Mouse (Mus musculus) MEL-GATA-1-ER (cell line): ENCODE measurements around the gene Bckdha.

ENCODE experiments used
- DNase-seq: peaks from one replicate; pipeline ENCODE4 v3.0.0-alpha.2; 2012; ENCODE audit warnings: low read depth; ENCODE audit errors: extremely low read depth

The Bckdha gene

GRCm38 (mm10) chr7:25645074-25645473, 13.7 kb downstream of the Bckdha start:
- no peak for DNase-seq

- DNase-seq, result no peak
Measured at GRCm38 (mm10) chr7:25644631-25645030, 14.2 kb downstream of the Bckdha start.

- no peak for DNase-seq
Measured at GRCm38 (mm10) chr7:25644136-25644535, 14.6 kb downstream of the Bckdha start.

GRCm38 (mm10) chr7:25639754-25640153, 19.0 kb downstream of the Bckdha start:
- no peak for DNase-seq

DNA sequence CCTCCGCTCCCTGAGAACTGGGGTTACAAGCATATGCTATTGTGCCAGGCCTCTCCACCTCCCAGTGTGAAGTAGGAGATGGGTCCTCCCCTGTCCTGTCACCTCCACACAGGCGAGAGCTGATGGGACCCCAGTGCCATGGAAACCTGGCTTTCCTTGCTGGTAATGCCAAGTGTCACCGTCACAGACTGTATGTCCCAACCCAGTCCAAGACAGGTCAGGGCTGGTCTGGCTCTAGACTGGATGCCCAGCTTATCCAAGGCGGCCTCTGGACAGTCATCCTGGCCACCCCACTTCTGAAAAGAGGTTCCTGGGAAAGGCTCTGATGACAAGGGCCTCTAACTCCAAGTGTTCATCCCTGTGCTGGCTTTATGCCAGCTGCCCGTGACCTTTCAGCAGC, 21.7 kb downstream of the Bckdha start:
- no peak for DNase-seq

DNA sequence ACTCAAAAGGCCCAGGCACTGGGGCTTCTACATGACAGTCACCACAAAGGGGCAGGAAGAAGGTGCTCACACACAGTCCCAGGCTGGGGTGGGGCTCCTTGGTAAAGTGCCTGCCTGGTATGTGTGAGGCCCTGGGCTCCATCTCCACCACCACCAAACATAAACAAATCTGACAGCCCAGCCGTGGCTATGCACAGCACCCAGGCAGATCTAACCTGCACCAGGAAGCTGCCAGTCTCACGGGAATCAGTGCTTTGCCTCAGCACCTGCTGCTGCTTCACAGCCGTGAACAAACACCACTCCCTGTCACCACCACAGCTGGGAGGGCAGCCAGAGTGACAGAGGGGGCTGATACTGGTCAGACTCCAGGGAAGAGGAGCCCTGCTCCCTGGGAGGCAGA, 22.4 kb downstream of the Bckdha start:
- no peak for DNase-seq

- no peak for DNase-seq
Measured at GRCm38 (mm10) chr7:25632679-25633078, 26.1 kb downstream of the Bckdha start.

GRCm38 (mm10) chr7:25628323-25628620, 30.5 kb downstream of the Bckdha start:
- DNase-seq, result no peak

DNA sequence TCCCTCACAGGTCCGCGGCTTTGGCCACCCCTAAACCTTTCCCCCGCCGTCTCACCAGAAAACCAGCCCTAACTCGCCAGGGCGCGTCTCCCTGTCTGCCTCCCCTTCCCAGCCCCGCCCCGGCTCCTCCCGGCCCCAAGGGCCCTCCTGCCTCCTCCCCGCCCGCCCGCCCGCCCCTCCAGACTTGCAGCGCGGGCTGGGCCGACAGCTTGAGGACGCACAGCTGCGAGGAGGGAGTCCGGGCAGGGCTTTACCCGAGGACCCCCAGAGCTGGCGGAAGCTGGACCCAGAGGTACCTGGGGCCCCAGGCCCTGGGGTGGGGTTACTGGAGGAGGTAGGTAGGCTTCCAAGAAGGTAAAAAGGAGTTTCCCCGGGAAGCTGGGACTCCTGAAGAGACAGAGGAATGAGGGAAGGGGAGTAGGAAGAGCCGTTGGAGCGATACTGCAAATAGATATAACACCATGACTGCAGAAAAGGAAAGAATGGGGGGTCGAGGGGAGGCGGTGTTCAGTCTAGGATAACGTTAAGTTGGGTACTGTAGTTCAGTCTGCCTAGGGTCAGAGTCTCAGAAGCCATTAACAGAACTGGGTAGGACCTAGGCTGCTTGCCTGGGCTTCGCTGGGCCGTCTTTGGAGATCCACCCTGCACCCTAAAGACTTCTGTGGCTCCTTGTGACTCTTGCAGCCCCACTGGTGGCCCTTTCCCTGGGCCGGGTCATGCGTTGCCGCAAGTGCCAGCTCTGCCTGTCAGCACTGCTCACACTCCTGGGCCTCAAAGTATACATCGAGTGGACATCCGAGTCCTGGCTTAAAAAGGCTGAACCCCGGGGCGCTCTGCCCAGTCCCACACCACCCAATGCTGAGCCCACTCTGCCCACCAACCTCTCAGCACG, 31.1 kb downstream of the Bckdha start:
- DNase-seq, result no peak

DNA sequence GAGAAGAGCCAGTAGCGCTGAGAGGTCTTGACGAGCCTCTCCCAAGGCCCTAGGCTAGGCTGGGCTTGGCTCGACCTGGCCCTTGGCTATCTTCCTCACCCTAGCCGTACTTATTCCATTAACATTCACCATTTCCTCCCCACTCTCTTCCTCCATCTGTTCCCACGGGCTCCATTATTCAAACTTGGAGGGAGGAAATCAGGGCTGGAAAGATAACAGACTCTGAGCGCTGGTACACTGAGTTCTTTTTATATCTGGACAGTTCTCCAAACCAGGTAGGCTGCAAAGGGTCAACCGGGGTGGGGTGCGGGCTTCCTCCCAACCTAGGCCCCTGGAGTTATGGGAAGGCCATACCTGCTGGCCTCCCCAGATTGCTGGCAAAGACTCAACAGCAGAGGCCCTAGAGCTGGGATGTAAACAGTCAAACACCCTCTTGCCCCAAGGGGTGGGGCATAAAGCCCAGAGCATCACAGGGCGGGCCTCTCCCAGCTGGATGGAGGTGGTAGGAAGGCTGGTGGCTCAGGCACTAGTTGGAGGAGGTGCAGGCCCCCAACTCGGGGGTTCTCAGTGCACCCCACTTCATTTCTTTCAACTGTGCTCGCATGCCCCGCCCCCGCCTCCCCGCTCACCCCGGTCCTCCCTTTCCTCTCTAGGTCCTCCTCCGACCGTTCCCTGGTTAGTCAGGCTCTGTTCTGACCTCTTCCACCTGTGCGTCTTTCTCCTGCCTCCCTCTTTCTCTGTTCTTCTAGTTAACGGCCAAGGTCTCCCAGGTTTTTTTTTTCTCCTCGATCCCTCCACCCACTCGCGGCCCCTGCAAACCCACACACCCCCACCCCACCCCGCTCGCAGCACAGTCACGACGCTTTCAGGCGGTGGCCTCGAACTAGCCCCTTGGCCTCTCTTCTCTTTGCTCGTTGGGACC, 32.0 kb downstream of the Bckdha start, which contains the start of gene B3gnt8:
Gene B3gnt8, plus strand, starts transcription at position 146 of the 922 bp plus-strand sequence.
- no peak for DNase-seq

- DNase-seq, result peak; percentile 40
Measured at GRCm38 (mm10) chr7:25625594-25626250, 33.1 kb downstream of the Bckdha start.

DNA sequence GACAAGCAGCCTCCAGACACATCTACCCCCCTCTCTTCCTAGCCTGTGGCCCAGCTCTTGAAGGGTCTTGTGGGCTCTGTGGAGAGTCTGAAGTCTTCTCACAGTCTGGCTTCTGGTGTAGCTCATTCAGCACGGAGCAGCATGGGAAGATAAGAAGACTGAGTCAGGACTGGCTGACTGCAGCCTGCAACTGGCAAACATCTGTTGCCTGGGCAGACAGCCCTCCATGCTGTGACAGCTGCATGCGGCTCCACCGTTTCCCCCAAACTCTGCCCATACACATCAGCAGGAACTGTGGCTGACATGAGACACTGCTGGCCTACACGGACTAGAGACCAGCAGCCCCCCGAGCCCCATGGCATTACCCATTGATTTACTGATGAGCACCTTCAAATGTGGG, 33.9 kb downstream of the Bckdha start:
- DNase-seq, result no peak

GRCm38 (mm10) chr7:25623857-25624370, 34.9 kb downstream of the Bckdha start:
- DNase-seq, result no peak

DNA sequence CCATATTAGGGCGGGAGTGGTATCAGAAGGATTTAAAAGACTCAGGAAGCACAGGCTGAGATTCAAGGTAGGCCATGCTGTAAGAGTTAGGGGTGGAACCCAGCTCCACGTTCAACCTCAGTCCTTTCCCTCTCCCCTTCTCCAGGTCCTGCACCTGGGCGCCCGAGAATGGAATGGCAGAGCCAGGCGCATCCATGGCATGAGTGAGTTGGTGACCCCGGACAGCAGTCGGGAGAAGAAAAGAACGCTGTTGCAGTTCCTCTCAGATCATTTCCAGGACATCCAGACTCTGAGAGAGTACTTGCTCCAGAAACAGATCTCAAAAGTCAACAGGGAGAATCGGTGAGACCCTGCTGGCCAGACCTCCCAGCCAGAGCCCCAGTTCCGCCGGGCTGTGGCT, 38.0 kb downstream of the Bckdha start:
- DNase-seq, result no peak

DNA sequence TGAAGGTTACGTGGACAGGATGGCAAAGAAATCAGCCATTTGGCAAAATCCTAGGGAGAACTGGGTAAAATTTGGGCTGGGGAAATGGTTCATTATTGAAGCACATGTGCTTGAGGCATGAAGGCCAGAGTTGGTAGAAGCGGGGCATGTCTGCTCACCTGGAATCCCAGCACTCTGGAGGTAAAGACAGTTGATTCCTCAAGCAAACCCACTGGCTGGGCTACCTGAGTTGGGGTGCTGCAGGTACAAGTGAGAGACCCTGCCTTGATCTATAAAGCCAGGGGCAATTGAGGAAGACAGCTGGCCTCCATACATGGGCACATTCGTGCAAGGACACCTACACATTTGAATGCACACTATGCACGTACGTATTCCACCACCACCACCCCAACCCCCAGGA, 38.7 kb downstream of the Bckdha start:
- no peak for DNase-seq

DNA sequence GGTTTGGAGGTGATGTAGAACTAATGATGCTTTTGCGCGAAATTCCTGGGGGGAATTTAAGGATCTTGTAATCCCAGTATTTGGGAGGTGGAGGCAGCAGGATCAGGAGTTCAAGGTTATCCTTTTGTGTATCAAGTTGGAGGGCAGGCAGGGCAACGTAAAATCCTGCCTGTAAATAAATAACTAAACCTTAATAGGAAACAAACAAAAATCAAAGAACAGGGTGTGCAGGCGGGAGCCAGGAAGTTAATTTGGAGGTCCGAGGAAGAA, 39.1 kb downstream of the Bckdha start:
- DNase-seq, result no peak

GRCm38 (mm10) chr7:25618865-25619721, 39.7 kb downstream of the Bckdha start, which contains the start of gene Dmac2:
TSS of gene Dmac2 (plus strand) at chr7:25619414.
- peak; percentile 89 for DNase-seq

DNA sequence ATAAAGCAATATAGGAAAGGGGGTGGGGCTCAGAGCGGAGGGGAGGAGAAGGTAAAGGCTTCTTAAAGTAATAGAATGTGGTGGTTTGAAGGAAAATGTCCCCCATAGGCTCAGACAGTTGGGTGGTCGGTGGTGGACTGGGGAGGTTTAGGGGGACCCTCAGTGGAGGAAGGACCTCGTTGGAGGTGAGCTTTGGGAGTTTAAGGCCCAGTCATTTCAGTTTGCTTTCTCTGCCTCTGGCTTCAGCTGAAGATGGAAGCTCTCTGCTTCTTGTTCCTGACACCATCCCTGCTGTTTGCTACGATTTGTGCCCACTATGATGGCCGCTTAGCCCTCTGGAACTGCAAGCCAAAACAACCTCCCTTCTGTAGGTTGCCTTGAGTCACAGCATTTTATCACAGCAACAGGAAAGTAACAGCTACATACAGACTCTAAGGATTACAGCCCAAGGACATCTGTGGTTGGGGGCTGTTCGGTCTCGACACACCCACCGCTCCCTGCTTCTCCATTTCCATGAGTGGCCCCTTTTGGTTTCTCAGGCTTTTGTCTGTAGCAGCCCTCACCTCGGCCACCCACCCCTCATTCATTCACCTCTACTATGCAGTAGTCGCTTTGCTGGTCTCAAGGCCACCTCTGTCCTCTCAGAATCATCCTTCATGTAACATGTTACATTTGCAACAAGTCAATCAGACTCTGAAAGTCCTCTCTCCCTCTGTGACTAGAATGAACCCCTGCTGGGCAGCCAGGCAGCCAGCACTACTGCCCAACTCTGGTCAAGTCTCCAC, 41.2 kb downstream of the Bckdha start:
- DNase-seq, result no peak

DNA sequence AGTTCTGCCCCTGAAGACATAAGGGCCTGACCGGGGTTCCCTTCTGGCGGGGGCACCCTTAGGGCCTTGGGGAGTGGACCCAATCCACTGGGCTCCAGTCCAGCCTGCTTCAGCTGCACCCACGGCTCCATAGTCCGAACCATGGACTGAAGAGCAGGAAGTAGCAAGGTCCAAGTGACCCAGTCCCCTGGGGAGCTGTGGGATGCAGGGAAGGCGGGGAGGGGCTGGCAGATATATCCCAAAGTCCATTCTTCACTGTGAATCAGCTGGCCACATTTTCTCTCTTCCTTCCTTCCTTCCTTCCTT, 43.1 kb downstream of the Bckdha start, which contains the start of gene Erich4:
Gene Erich4, minus strand, starts transcription at position 187 of the 306 bp plus-strand sequence.
- no peak for DNase-seq
